Mouse (Mus musculus) brain, embryonic 18.5 days (tissue): Measurements from ENCODE around the gene Igf2bp2.

Experiments
- DNase-seq: peaks from one replicate; pipeline ENCODE4 v3.0.0-alpha.2; 2012; ENCODE audit warnings: low read depth, low spot score

Gene Igf2bp2

DNA sequence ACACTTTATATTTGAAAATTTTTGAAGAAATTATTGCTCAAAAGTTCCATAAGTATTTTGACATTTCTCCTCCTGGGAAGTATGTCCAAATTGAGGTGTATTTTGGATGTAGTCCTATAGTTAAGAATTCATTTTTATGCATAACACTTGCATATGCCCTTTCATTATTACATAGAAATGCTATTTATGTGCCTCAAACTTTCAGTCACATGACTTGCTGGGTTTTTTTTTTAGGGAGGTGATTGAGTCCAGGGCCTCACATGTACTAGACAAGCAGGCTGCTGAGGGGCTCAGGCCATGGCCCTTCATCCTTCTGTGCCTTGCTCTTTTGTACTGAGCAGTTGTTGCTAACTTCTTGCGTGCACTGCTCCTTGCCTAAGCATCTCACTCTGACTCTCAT is 123.1 kb downstream of the Igf2bp2 start:
- no peak for DNase-seq

GRCm38 (mm10) chr16:22038554-22038953 is 124.5 kb downstream of the Igf2bp2 start:
- DNase-seq = no peak

GRCm38 (mm10) chr16:22027474-22027873 is 135.6 kb downstream of the Igf2bp2 start:
- DNase-seq = no peak

DNA sequence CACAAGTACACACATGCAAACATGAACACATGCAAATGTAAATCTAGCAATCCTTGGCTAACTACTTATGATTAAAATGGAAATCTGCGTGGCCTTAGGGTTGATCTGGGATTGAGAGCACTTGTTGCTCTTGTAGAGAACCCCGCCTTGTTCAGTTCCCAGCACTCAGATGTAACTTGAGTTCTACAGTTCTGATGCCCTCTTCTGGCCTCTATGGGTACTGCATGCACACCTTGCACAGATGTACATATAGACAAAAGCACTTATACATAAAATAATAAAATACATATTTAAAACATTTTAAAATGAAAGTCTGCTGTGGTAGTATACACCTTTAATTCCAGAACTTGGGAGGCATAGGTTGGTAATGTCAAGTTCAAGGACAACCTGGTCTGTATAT is 141.0 kb downstream of the Igf2bp2 start:
- DNase-seq = no peak

GRCm38 (mm10) chr16:22015569-22015968 is 147.5 kb downstream of the Igf2bp2 start:
- DNase-seq = no peak

GRCm38 (mm10) chr16:22009596-22009995 is 153.5 kb downstream of the Igf2bp2 start:
- DNase-seq = no peak

GRCm38 (mm10) chr16:22009099-22009584 is 154.0 kb downstream of the Igf2bp2 start, which contains the start of gene Senp2:
Gene Senp2, plus strand, starts transcription at chr16:22009484.
- DNase-seq = peak; percentile 100
